Mouse (Mus musculus): ENCODE data around the gene Ddrgk1. TPM values are rescaled to one million over a fixed set of nuclear protein-coding genes. Genes with fewer than 3 reads are reported as not detected.

Gene Ddrgk1
- polyA plus RNA-seq, 1 experiment from 2014 or later, result 47.3 TPM

GRCm38 (mm10) chr2:130693563-130693962 is 29.1 kb upstream of the Ddrgk1 start:
- WGBS, result 31% methylated on average over 3 of the region's 3 CpGs
- H3K9ac ChIP-seq (ENCODE audit: low read length), result no peak overlapping the region
- H3K27me3 ChIP-seq (ENCODE audit: control insufficient read depth, insufficient read depth, low read length), result peaks cover 34% of the 10 kb centered on the region
- H3K36me3 ChIP-seq (ENCODE audit: control insufficient read depth, insufficient read depth), result no peaks in the 10 kb centered on the region
- no peak for ATAC-seq (replicated peaks; ENCODE audit: extremely low read depth, insufficient read depth, low FRiP score)
- H3K4me2 ChIP-seq (ENCODE audit: low read depth, low read length), result no peak overlapping the region
- peaks cover 9% of the 10 kb centered on the region; the same call in 1 of the 2 replicates for H3K4me1 ChIP-seq (ENCODE audit: control insufficient read depth, insufficient read depth, low read length)
- H3K4me3 ChIP-seq (ENCODE audit: low read length), result no peak overlapping the region
- no peak overlapping the region for H3K27ac ChIP-seq (ENCODE audit: low read length)
- no peaks in the 10 kb centered on the region for H3K9me3 ChIP-seq (replicated peaks; ENCODE audit: control insufficient read depth, low read length)

GRCm38 (mm10) chr2:130689011-130689410 is 24.6 kb upstream of the Ddrgk1 start:
- Histone ChIP-seq H3K4me3 (ENCODE audit: low read length) (no peak overlapping the region), H3K4me2 (ENCODE audit: low read depth, low read length) (no peak overlapping the region), H3K9me3 (replicated peaks; ENCODE audit: control insufficient read depth, low read length) (no peaks in the 10 kb centered on the region), H3K9ac (ENCODE audit: low read length) (no peak overlapping the region), H3K4me1 (ENCODE audit: control insufficient read depth, insufficient read depth, low read length) (no peaks in the 10 kb centered on the region), H3K36me3 (ENCODE audit: control insufficient read depth, insufficient read depth) (no peaks in the 10 kb centered on the region), H3K27me3 (ENCODE audit: control insufficient read depth, insufficient read depth, low read length) (no peaks in the 10 kb centered on the region), H3K27ac (ENCODE audit: low read length) (no peak overlapping the region)
- no peak for ATAC-seq (replicated peaks; ENCODE audit: extremely low read depth, insufficient read depth, low FRiP score)
- 71% methylated on average over 2 of the region's 2 CpGs for WGBS

GRCm38 (mm10) chr2:130685426-130685825 is 21.0 kb upstream of the Ddrgk1 start:
- WGBS, result 89% methylated on average over 9 of the region's 9 CpGs
- Histone ChIP-seq H3K9me3 (replicated peaks; ENCODE audit: control insufficient read depth, low read length) (no peaks in the 10 kb centered on the region), H3K27me3 (ENCODE audit: control insufficient read depth, insufficient read depth, low read length) (no peaks in the 10 kb centered on the region), H3K9ac (ENCODE audit: low read length) (no peak overlapping the region), H3K36me3 (ENCODE audit: control insufficient read depth, insufficient read depth) (peaks cover 8% of the 10 kb centered on the region), H3K27ac (ENCODE audit: low read length) (no peak overlapping the region), H3K4me1 (ENCODE audit: control insufficient read depth, insufficient read depth, low read length) (no peaks in the 10 kb centered on the region), H3K4me2 (ENCODE audit: low read depth, low read length) (no peak overlapping the region), H3K4me3 (ENCODE audit: low read length) (no peak overlapping the region)
- no peak; the same call in 1 of the 2 replicates for ATAC-seq (replicated peaks; ENCODE audit: extremely low read depth, insufficient read depth, low FRiP score)

- H3K36me3 ChIP-seq (ENCODE audit: control insufficient read depth, insufficient read depth), result peaks cover 37% of the 10 kb centered on the region
These were observed 17.1 kb upstream of the Ddrgk1 start for GRCm38 (mm10) chr2:130681531-130681930.

GRCm38 (mm10) chr2:130679899-130680298 is 15.4 kb upstream of the Ddrgk1 start:
- no peaks in the 10 kb centered on the region for H3K4me1 ChIP-seq (ENCODE audit: control insufficient read depth, insufficient read depth, low read length)
- no peak overlapping the region for H3K9ac ChIP-seq (ENCODE audit: low read length)
- 94% methylated on average over 6 of the region's 6 CpGs for WGBS
- ATAC-seq (replicated peaks; ENCODE audit: extremely low read depth, insufficient read depth, low FRiP score), result no peak
- no peak overlapping the region for H3K4me3 ChIP-seq (ENCODE audit: low read length)
- peaks cover 52% of the 10 kb centered on the region for H3K36me3 ChIP-seq (ENCODE audit: control insufficient read depth, insufficient read depth)
- no peaks in the 10 kb centered on the region for H3K9me3 ChIP-seq (replicated peaks; ENCODE audit: control insufficient read depth, low read length)
- no peak overlapping the region for H3K27ac ChIP-seq (ENCODE audit: low read length)
- H3K4me2 ChIP-seq (ENCODE audit: low read depth, low read length), result no peak overlapping the region
- H3K27me3 ChIP-seq (ENCODE audit: control insufficient read depth, insufficient read depth, low read length), result no peaks in the 10 kb centered on the region

More at GRCm38 (mm10) chr2:130681531-130681930, 17.1 kb upstream of the Ddrgk1 start:
- Histone ChIP-seq H3K4me1 (ENCODE audit: control insufficient read depth, insufficient read depth, low read length) (no peaks in the 10 kb centered on the region), H3K27me3 (ENCODE audit: control insufficient read depth, insufficient read depth, low read length) (no peaks in the 10 kb centered on the region), H3K27ac (ENCODE audit: low read length) (no peak overlapping the region), H3K9me3 (replicated peaks; ENCODE audit: control insufficient read depth, low read length) (no peaks in the 10 kb centered on the region), H3K9ac (ENCODE audit: low read length) (no peak overlapping the region), H3K4me3 (ENCODE audit: low read length) (no peak overlapping the region), H3K4me2 (ENCODE audit: low read depth, low read length) (no peak overlapping the region)
- no peak for ATAC-seq (replicated peaks; ENCODE audit: extremely low read depth, insufficient read depth, low FRiP score)
- 75% methylated on average over 3 of the region's 3 CpGs for WGBS

GRCm38 (mm10) chr2:130679154-130679553 is 14.7 kb upstream of the Ddrgk1 start:
- H3K36me3 ChIP-seq (ENCODE audit: control insufficient read depth, insufficient read depth), result peaks cover 58% of the 10 kb centered on the region
- H3K4me3 ChIP-seq (ENCODE audit: low read length), result no peak overlapping the region
- 92% methylated on average over 12 of the region's 12 CpGs for WGBS
- no peaks in the 10 kb centered on the region for H3K27me3 ChIP-seq (ENCODE audit: control insufficient read depth, insufficient read depth, low read length)
- H3K9me3 ChIP-seq (replicated peaks; ENCODE audit: control insufficient read depth, low read length), result no peaks in the 10 kb centered on the region
- ATAC-seq (replicated peaks; ENCODE audit: extremely low read depth, insufficient read depth, low FRiP score), result no peak
- H3K9ac ChIP-seq (ENCODE audit: low read length), result no peak overlapping the region
- H3K4me1 ChIP-seq (ENCODE audit: control insufficient read depth, insufficient read depth, low read length), result no peaks in the 10 kb centered on the region
- H3K27ac ChIP-seq (ENCODE audit: low read length), result no peak overlapping the region
- no peak overlapping the region for H3K4me2 ChIP-seq (ENCODE audit: low read depth, low read length)

- no peaks in the 10 kb centered on the region for H3K27me3 ChIP-seq (ENCODE audit: control insufficient read depth, insufficient read depth, low read length)
- H3K9ac ChIP-seq (ENCODE audit: low read length), result no peak overlapping the region
- no peak for ATAC-seq (replicated peaks; ENCODE audit: extremely low read depth, insufficient read depth, low FRiP score)
- H3K9me3 ChIP-seq (replicated peaks; ENCODE audit: control insufficient read depth, low read length), result no peaks in the 10 kb centered on the region
- H3K4me2 ChIP-seq (ENCODE audit: low read depth, low read length), result no peak overlapping the region
- 76% methylated on average over 10 of the region's 10 CpGs for WGBS
- no peaks in the 10 kb centered on the region for H3K4me1 ChIP-seq (ENCODE audit: control insufficient read depth, insufficient read depth, low read length)
- no peak overlapping the region for H3K4me3 ChIP-seq (ENCODE audit: low read length)
- H3K27ac ChIP-seq (ENCODE audit: low read length), result no peak overlapping the region
- H3K36me3 ChIP-seq (ENCODE audit: control insufficient read depth, insufficient read depth), result peaks cover 71% of the 10 kb centered on the region
These were observed 12.8 kb upstream of the Ddrgk1 start for GRCm38 (mm10) chr2:130677211-130677610.

GRCm38 (mm10) chr2:130667559-130667958 is 3.1 kb upstream of the Ddrgk1 start, which contains the start of gene Itpa:
Gene Itpa, plus strand, starts transcription at chr2:130667610.
- under 1% methylated on average over 31 of the region's 31 CpGs for WGBS
- peak within 1 kb of the TSS; percentile 84 for H3K9ac ChIP-seq (ENCODE audit: low read length)
- peak within 1 kb of the TSS; percentile 72 for H3K27ac ChIP-seq (ENCODE audit: low read length)
- no peaks in the 10 kb centered on the region for H3K9me3 ChIP-seq (replicated peaks; ENCODE audit: control insufficient read depth, low read length)
- H3K4me2 ChIP-seq (ENCODE audit: low read depth, low read length), result peak within 1 kb of the TSS; percentile 75
- peaks cover 7% of the 10 kb centered on the region; the same call in 1 of the 2 replicates for H3K36me3 ChIP-seq (ENCODE audit: control insufficient read depth, insufficient read depth)
- H3K4me1 ChIP-seq (ENCODE audit: control insufficient read depth, insufficient read depth, low read length), result peaks cover 22% of the 10 kb centered on the region
- peak; percentile 46 for ATAC-seq (replicated peaks; ENCODE audit: extremely low read depth, insufficient read depth, low FRiP score)
- H3K4me3 ChIP-seq (ENCODE audit: low read length), result peak within 1 kb of the TSS; percentile 87
- H3K27me3 ChIP-seq (ENCODE audit: control insufficient read depth, insufficient read depth, low read length), result no peaks in the 10 kb centered on the region

- peaks cover 26% of the 10 kb centered on the region for H3K36me3 ChIP-seq (ENCODE audit: control insufficient read depth, insufficient read depth)
- H3K27ac ChIP-seq (ENCODE audit: low read length), result no peak overlapping the region
- WGBS, result 86% methylated on average over 11 of the region's 11 CpGs
- H3K4me2 ChIP-seq (ENCODE audit: low read depth, low read length), result peak overlapping the region; percentile 87
- peaks cover 13% of the 10 kb centered on the region for H3K4me1 ChIP-seq (ENCODE audit: control insufficient read depth, insufficient read depth, low read length)
- H3K9ac ChIP-seq (ENCODE audit: low read length), result peak overlapping the region; percentile 24
- no peak for ATAC-seq (replicated peaks; ENCODE audit: extremely low read depth, insufficient read depth, low FRiP score)
- no peaks in the 10 kb centered on the region for H3K9me3 ChIP-seq (replicated peaks; ENCODE audit: control insufficient read depth, low read length)
- H3K4me3 ChIP-seq (ENCODE audit: low read length), result peak overlapping the region; percentile 80; the same call in 1 of the 2 replicates
- no peaks in the 10 kb centered on the region for H3K27me3 ChIP-seq (ENCODE audit: control insufficient read depth, insufficient read depth, low read length)
These were observed 1.1 kb downstream of the Ddrgk1 start for GRCm38 (mm10) chr2:130663342-130663741.
